ENCODE assay signal across 17 mouse cellular contexts in the genomic region with DNA sequence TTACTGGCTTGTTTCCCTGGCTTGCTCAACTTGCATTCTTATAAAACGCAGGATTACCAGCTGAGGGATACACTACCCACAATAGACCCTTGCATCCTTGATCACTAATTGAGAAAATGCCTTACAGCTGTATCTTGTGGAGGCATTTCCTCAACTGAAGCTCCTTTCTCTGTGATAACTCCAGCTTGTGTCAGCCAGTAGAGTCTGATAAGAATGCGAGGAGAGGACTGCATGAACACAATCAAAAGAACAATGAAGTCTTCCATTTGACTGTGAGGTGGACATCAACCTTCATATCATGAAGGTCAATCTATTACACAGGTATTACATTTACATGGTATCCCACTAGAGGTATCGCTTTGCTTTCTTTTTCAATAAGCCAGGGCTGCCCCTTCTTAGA. TPM values are rescaled to one million over a fixed set of nuclear protein-coding genes. Genes with fewer than 3 reads are reported as not detected.
DNase-seq lines count a peak whose midpoint lies in the region; TF ChIP-seq lines count a peak whose summit lies in the region.
"Had no signal": no experiment of that assay in that cellular context is flagged by ENCODE, and none has a peak within 500 bp of the region (broad histone marks: within the 10 kb centered on the region; RNA-seq: fewer than 3 reads in every experiment).

No protein-coding gene starts in this region.

- H3K36me3 ChIP-seq in MEL (ENCODE audit: control insufficient read depth in 1 of 2, insufficient read depth in 2 of 2, low read length in 2 of 2) = peaks cover 0 to 6% of the 10 kb centered on the region in 2 experiments; a peak in 1 of 4 replicates
- H3K36me3 ChIP-seq: G1E had no signal

- H3K79me2 ChIP-seq in MEL (ENCODE audit: control insufficient read depth, insufficient read depth, low read length, poor library complexity) = no peaks in the 10 kb centered on the region

- H3K9me3 ChIP-seq in MEL (replicated peaks; ENCODE audit: insufficient read depth, low read length) = no peaks in the 10 kb centered on the region
- H3K9me3 ChIP-seq: G1E had no signal

- peak in 1 of 2 experiments; percentile 59; a peak in 3 of 4 replicates for TF ChIP-seq EP300 in MEL (IDR thresholded peaks at IDR 0.05; ENCODE audit: low read depth in 1 of 2, low read length in 2 of 2)

- no peaks in the 10 kb centered on the region for H3K4me1 ChIP-seq in MEL (ENCODE audit: control insufficient read depth in 1 of 2, insufficient read depth in 2 of 2, low read length in 2 of 2)

- H3K27me3 ChIP-seq in MEL (ENCODE audit: control insufficient read depth in 1 of 2, insufficient read depth in 2 of 2, low read length in 2 of 2) = no peaks in the 10 kb centered on the region
- H3K27me3 ChIP-seq: CH12.LX, Patski had no signal

- H3K9ac ChIP-seq in MEL (ENCODE audit: control insufficient read depth, low read depth, low read length, poor library complexity, severe bottlenecking) = no peak overlapping the region

- H3K4me3 ChIP-seq in MEL (ENCODE audit: control insufficient read depth in 1 of 2, insufficient read depth in 1 of 2, low read depth in 2 of 2, low read length in 2 of 2) = no peak overlapping the region

- no peak for TF ChIP-seq RAD21 in MEL (IDR thresholded peaks at IDR 0.05; ENCODE audit: low read depth, low read length)

- DNase-seq in MEL (ENCODE audit: low read depth, low spot score) = peak; percentile 25
- DNase-seq in layer of hippocampus, adult 9-10 months (ENCODE audit: low spot score) = no peak
- DNase-seq: adrenal gland, adult 2 months; adrenal gland, adult 8-10 months; adrenal gland, postnatal 10 days; adrenal gland, postnatal 14 days; adrenal gland, postnatal 25 days; adrenal gland, postnatal 36 days; B cell, adult 2 months; cerebellum, adult 11 months; cerebellum, adult 11-12 months; cerebellum, adult 18-20 months; cerebellum, adult 2 months; cerebellum, adult 8-10 months had no signal

- H3K27ac ChIP-seq in MEL (ENCODE audit: control insufficient read depth, low read depth, low read length) = no peak overlapping the region

- no peak for TF ChIP-seq POLR2A in MEL (IDR thresholded peaks at IDR 0.05; ENCODE audit: control insufficient read depth in 1 of 2, insufficient read depth in 1 of 2, low read depth in 1 of 2, low read length in 2 of 2, poor library complexity in 1 of 2)

- no peak for TF ChIP-seq CTCF in MEL (IDR thresholded peaks at IDR 0.05 in 2 of 3, conservative IDR thresholded peaks at IDR 0.05 in 1 of 3; ENCODE audit: control insufficient read depth in 1 of 3, insufficient read depth in 1 of 3, low read depth in 2 of 3, low read length in 3 of 3, poor library complexity in 1 of 3, severe bottlenecking in 1 of 3)

TF ChIP-seq in MEL, 35 proteins besides CTCF, POLR2A, EP300 and RAD21:
- no peak for TF ChIP-seq ZMIZ1 (IDR thresholded peaks at IDR 0.05; ENCODE audit: low read depth, low read length)
- peak; percentile 67 for TF ChIP-seq GATA1 (IDR thresholded peaks at IDR 0.05; ENCODE audit: low read depth, low read length)
- no peak for TF ChIP-seq NELFE (IDR thresholded peaks at IDR 0.05; ENCODE audit: low read depth, low read length)
- TF ChIP-seq USF2 (IDR thresholded peaks at IDR 0.05; ENCODE audit: borderline replicate concordance in 1 of 2, insufficient read depth in 1 of 2, low read depth in 1 of 2, low read length in 2 of 2) = no peak
- TF ChIP-seq NRF1 (IDR thresholded peaks at IDR 0.05; ENCODE audit: insufficient read depth, low read depth, low read length, poor library complexity, severe bottlenecking) = no peak
- TF ChIP-seq TCF12 (IDR thresholded peaks at IDR 0.05; ENCODE audit: low read depth, low read length) = peak; percentile 44; the same call in 1 of the 2 replicates

RNA-seq across cellular contexts. Expression of a gene that starts 19.7 kb away (rescaled TPM):
- total RNA-seq in MEL (2012; rRNA removed) = 29.5 and 37.3 TPM in 2 replicates
- polyA plus RNA-seq in MEL (2012; ENCODE audit: insufficient read depth in 1 of 2, insufficient read length in 2 of 2, low read depth in 1 of 2, low replicate concordance in 2 of 2, missing spikeins in 1 of 2) = 10 to 100 TPM in 1 of 2 experiments, not detected in 1; 60.7 TPM
